Mouse (Mus musculus) neutrophil, adult 65 days (primary cell): Measurements from ENCODE around the gene Armc7. TPM values are rescaled to one million over a fixed set of nuclear protein-coding genes. Genes with fewer than 3 reads are reported as not detected.

Experiments
- total RNA-seq: library from RNA; stranded (reverse); gene quantifications from 2 replicates; pipeline ENCODE4 v1.2.4, GENCODE M21; 2023

Armc7 gene
- total RNA-seq = 79.7 and 93.7 TPM in 2 replicates

GRCm38 (mm10) chr11:115475025-115475757 lies at the start of gene Armc7:
Armc7 (plus strand) TSS chr11:115475667.

GRCm38 (mm10) chr11:115439906-115440595 lies 35.4 kb upstream of the Armc7 start, which contains the start of gene Trim80:
Trim80 (plus strand) TSS chr11:115440545.

GRCm38 (mm10) chr11:115462243-115462891 lies 13.1 kb upstream of the Armc7 start, which contains the start of gene Slc16a5:
Slc16a5 (plus strand) TSS chr11:115462474.

GRCm38 (mm10) chr11:115491356-115492083 lies 16.1 kb downstream of the Armc7 start, which contains the start of gene Nt5c:
Nt5c (minus strand) TSS chr11:115491862.

GRCm38 (mm10) chr11:115514238-115514663 lies 38.8 kb downstream of the Armc7 start, which contains the start of gene Jpt1:
Jpt1 (minus strand) TSS chr11:115514387.

GRCm38 (mm10) chr11:115536038-115536681 lies 60.7 kb downstream of the Armc7 start, which contains the start of gene Sumo2:
Sumo2 (minus strand) TSS chr11:115536276.

Other genes starting within 250 kb of the Armc7 start
- not detected in 2 replicates for gene Grin2c, start 208.4 kb upstream of the Armc7 start, total RNA-seq
- gene Fdxr, start 198.6 kb upstream of the Armc7 start, total RNA-seq = 10.2 and 10.4 TPM in 2 replicates
- 2.1 and 2.4 TPM in 2 replicates for gene Fads6, start 178.0 kb upstream of the Armc7 start, total RNA-seq
- not detected in 2 replicates for gene Otop2, start 168.5 kb upstream of the Armc7 start, total RNA-seq
- not detected in 2 replicates for gene Ush1g, start 153.6 kb upstream of the Armc7 start, total RNA-seq
- gene Otop3, start 140.9 kb upstream of the Armc7 start, total RNA-seq = not detected in 2 replicates
- 0.93 and 0.95 TPM in 2 replicates for gene Hid1, start 107.9 kb upstream of the Armc7 start, total RNA-seq
- gene Cdr2l, start 93.8 kb upstream of the Armc7 start, total RNA-seq = 0.14 TPM in 1 of 2 replicates, not detected in the other
- gene Mrpl58, start 71.9 kb upstream of the Armc7 start, total RNA-seq = 23.7 and 42.3 TPM in 2 replicates
- 166 and 192 TPM in 2 replicates for gene Atp5h, start 55.7 kb upstream of the Armc7 start, total RNA-seq
- gene Kctd2, start 55.5 kb upstream of the Armc7 start, total RNA-seq = 20.6 and 26.8 TPM in 2 replicates
- not detected in 2 replicates for gene Trim80, start 35.1 kb upstream of the Armc7 start, total RNA-seq
- not detected in 2 replicates for gene Slc16a5, start 13.2 kb upstream of the Armc7 start, total RNA-seq
- 35.0 and 36.8 TPM in 2 replicates for gene Nt5c, start 16.2 kb downstream of the Armc7 start, total RNA-seq
- gene Jpt1, start 38.7 kb downstream of the Armc7 start, total RNA-seq = 107 and 122 TPM in 2 replicates
- gene Sumo2, start 60.6 kb downstream of the Armc7 start, total RNA-seq = 130 and 148 TPM in 2 replicates
- gene Nup85, start 88.8 kb downstream of the Armc7 start, total RNA-seq = 28.8 and 36.7 TPM in 2 replicates
- 10.9 and 12.7 TPM in 2 replicates for gene Mrps7, start 128.3 kb downstream of the Armc7 start, total RNA-seq
- gene Gga3, start 128.4 kb downstream of the Armc7 start, total RNA-seq = 50.7 and 64.3 TPM in 2 replicates
- 16.9 and 23.3 TPM in 2 replicates for gene Mif4gd, start 137.3 kb downstream of the Armc7 start, total RNA-seq
- 10.0 and 10.7 TPM in 2 replicates for gene Slc25a19, start 152.6 kb downstream of the Armc7 start, total RNA-seq
- 197 and 236 TPM in 2 replicates for gene Grb2, start 232.9 kb downstream of the Armc7 start, total RNA-seq